Mouse (Mus musculus): ENCODE measurements at regions not wholly inside any gene's neighbourhood (a gene's known extent, or its start where the extent isn't known, plus 50 kb on each side); places are given as distances from the start of the nearest gene placed in this dataset.
A peak's percentile ranks its signal among the peaks of the same experiment; 100 is the strongest.
"Not testable (repeated sequence)": the region's sequence is repeated elsewhere in the genome, so short reads cannot be mapped to it uniquely, and the experiment has no call there.

DNA sequence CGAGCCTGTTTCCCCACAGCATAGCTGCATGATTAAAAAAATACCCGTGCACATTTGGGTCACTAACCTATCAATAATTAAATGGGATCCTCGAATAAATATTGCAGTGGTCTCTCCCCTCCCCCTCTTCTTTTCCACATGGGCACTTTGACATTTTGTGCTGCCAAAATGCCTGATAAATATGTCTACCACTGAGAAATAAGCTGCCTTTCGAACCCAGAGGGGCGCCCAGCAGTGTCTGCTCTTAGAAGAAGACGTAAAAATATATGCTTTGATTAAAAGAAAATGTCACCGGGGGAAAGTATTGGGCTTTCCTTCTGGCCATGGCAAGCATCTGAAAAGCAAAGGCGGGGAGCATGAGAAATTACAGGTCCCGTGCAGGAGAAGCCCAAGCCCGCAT lies 152.6 kb upstream of the Frmd4a start:
- no peak for DNase-seq

DNA sequence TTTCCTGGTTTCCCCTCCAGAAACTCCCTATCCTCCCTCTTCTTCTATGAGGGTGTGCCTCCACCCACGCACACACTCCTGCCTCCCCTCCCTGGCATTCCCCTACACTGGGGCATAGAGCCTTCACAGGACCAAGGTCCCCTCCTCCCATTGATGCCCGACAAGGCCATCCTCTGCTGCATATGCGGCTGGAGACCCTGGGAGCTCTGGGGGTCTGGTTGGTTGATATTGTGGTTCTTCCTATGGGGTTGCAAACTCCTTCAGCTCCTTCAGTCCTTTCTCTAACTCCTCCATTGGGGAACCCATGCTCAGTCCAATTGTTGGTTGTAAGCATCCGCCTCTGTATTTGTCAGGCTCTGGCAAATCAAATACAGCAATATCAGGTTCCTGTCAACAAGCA lies 150.8 kb upstream of the Frmd4a start:
- not testable (repeated sequence) for DNase-seq

DNA sequence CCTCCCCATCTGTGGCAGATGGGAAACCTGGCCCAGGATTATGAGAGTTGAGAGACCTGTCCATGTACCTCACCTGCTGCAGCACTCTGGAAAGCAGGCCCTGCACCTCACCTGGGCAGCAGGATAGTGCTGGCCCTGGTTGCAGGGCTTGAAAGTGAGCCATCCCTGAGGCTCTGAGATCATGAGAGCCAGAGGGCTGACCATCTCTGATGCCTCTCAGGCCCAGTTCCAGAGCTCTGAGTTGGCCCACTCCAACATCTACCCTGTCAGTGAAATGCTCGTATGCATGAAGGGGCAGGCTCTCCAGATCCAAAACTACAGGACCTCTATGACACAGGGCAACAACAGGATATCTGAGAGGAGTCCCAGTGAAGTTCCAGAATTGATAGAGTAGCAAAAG lies 147.8 kb upstream of the Frmd4a start:
- DNase-seq = no peak

DNA sequence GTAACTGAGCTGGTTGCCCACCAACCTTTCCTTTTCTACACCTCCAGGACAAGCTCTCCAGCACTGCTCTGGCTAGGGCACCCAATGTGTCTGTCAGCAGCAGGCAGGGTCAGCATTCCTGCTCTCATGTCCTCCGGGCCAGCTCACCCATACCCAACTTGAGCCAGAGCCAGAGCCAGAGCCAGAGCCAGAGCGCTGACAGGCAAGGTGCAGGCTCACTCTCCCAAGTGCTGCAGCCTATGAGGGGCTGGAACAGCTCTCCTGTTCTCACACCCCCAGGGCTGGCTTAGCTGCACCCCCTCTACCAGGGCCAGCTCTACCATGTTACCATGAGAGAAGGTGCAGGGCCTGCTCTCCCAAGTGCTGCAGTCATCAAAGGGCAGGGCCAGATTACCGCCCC lies 145.8 kb upstream of the Frmd4a start:
- DNase-seq = no peak

- DNase-seq = no peak
These were observed 130.5 kb upstream of the Frmd4a start for GRCm38 (mm10) chr2:3887000-3887399.

DNA sequence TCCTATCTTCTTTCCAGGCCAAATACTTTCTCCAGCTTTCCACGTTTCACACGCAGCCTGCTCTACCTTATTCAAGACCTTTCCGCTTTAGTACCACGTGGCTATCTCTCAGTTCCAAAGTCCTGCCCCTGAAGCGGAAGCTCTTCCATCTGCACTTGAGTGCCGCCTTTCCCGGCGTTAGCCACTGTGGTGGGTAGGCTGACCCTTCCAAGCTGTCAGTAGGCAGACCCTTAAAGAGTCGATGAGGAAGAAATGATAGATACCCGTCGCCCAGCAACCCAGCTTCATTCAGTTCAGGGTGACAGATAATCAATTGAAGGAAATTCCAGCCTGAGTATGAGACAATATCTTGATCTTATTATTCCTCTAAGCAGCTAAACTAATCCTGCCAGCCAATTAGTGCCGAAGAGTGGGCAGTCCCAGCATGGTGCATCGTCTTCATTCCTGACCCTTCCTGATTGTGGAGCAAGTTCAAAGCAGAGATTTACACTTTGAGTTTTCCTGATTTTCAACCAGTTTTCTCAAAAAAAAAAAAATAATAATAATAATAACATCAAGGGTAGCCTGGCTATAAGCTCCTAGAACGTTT lies 129.6 kb upstream of the Frmd4a start:
- DNase-seq = peak; percentile 41

GRCm38 (mm10) chr2:3889381-3889780 lies 128.1 kb upstream of the Frmd4a start:
- no peak for DNase-seq

GRCm38 (mm10) chr2:3890462-3890861 lies 127.1 kb upstream of the Frmd4a start:
- no peak for DNase-seq

GRCm38 (mm10) chr2:3907026-3907425 lies 110.5 kb upstream of the Frmd4a start:
- DNase-seq = no peak

GRCm38 (mm10) chr2:3908192-3908591 lies 109.3 kb upstream of the Frmd4a start:
- DNase-seq = no peak

DNA sequence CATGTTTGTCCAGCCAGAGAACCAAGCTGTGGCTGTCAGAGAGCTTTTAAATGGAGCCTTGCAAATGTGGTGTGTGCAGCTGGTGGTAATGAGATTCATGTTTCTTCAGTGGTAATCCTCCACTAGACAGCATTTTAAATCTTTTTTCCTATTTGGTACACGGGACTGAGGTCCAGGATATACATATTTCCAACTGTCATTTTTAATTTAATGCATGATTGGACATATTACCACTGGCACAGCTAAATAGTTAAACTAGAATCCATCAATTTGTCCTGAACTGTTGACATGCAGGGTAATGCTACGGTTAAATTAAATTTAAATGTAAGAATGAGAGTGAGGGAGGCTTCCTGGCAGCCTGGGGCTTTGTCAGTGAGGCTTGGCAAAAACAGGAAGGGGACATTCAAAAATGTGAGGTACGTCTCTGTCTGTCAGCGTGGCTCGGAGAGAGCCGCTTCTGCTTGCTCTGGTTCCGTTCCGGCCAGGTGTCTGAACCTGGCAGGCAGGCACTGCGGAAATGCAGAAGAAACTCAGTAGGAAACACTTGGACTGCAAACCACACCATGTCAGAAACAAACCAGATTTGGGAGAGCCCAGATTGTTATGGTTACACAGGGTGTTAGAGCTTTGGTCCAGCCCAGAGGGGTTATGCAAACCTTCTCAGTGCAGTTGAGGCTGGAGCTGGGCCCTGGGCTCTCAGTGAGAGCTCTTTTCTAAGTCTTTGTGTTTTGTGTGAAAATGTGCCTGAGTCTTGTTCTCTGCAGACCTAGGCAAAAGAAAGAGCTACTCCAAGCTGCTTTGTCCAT lies 107.2 kb upstream of the Frmd4a start:
- DNase-seq = no peak

GRCm38 (mm10) chr2:3915141-3915540 lies 102.4 kb upstream of the Frmd4a start:
- no peak for DNase-seq

DNA sequence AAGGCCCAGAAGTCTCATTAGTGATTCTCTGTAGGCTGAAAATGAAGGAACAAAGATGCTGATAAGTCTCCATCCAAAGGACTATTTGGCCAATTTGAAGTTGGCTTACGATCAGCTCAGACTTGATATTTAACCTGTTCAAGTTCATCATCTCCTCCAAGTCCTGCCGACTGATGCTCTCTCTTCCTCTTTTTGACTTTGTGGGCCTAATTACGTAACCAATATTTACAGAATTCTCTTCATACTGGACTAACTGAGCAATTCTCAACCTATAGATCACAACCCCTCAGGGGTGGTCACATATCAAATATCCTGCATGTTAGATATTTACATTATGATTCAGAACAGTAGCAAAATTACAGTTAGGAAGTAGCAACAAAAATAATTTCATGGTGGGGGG lies 101.2 kb upstream of the Frmd4a start:
- no peak for DNase-seq

DNA sequence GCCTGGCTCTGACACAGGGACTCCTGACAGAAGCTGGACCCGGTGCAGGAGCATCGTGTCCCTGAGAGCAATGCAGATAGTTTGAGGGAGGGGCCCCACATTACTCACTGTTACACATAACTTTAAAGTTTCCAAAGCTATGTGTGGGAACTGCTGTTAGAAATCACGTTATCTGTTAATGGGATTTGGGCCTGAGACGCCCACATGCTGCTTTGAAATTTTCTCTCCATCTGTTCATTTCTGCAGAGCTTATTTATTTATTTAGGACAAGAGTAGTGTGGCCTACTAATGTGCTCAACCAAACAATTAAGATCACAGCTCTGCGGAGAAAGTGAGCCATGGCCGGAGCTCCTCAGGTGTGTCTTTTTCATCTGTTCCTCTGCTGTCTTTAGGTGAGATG lies 99.4 kb upstream of the Frmd4a start:
- DNase-seq = no peak

DNA sequence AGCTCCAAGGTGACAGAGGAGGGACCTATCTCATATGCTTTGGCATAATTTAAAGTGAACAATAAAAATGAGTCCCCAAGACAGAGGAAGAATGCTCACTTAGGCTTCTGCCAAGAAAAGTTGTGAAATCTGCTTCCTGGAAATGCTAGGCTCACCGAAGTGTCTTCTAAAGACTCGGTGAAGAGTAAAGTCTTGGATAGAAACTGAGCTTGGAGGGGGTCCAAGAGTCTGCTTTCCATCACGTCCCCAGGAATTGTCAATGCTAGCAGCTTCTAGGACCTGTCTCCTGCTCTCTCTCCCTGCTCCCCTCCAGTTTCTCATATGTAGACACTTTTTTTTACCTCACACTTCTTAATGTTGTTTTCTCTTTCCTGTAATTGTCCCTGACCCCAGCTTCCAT lies 97.6 kb upstream of the Frmd4a start:
- DNase-seq = no peak

- not testable (repeated sequence) for DNase-seq
These were observed 96.4 kb upstream of the Frmd4a start for GRCm38 (mm10) chr2:3921084-3921483.

DNA sequence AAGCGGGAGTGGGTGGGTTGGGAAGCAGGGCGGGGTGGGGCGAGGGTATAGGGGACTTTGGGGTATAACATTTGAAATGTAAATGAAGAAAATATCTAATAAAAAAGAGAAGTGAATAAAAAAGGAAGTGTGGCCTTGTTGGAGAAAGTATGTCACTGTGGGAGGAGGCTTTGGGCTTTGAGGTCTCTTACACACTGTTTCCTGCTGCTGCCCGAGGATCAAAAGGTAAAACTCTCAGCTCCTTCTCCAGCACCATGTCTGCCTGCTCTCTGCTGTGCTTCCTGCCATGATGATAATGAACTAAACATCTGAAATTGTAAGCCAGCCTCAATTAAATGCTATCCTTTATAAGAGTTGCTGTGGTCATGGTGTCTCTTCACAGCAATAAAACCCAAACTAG lies 94.8 kb upstream of the Frmd4a start:
- no peak for DNase-seq

DNA sequence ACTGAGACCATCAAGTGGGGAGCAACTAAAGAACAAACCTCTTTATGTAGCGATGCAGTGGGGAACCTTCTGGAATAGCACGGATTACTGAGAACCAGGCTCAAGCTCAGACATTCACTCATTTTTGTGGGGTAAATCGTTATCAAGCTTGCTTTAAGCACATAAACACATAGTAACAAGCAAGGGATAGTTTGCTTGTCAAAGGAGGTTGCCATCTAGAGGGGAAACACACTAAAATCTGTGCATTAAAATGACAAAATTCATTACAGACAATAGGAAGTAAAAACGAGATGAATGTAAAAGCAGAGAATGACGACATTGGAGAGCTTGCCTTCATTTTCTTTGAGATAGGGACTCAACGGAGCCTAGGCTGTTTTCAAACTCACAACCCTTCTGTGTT lies 92.8 kb upstream of the Frmd4a start:
- no peak for DNase-seq

- DNase-seq = no peak
These were observed 92.3 kb upstream of the Frmd4a start for GRCm38 (mm10) chr2:3925199-3925598.

- no peak for DNase-seq
These were observed 91.4 kb upstream of the Frmd4a start for GRCm38 (mm10) chr2:3926129-3926528.

DNA sequence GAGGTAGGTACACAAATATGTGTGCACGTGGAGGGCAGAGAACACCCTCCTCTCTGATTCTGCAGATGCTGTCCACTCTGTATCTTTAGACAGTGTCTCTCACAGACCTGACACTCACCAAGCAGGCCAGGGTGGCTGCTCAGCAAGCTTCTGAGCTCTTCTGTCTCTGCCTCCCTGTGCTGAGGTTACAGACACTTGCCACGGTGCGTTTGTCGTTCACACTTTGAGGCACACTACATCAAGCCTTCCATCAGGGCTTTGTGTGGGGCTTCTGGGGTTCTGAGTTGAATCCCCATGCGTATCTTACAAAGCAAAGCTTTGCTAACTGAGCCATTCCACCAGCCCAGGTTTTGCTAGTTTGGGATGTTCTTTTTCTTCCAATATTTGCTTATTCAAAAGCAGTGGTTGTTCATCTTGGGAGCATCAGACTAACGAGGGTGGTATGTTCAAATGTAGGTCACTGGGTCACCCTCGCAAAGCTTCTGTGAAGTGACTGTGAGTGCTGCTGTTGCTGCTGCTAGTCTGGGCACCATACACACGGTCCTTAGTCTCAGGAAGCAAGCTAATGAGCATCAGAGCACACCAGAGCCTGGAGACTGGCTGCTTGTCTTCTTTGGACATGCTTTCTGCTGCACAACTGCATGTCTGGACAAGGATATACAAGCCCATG lies 90.2 kb upstream of the Frmd4a start:
- DNase-seq = no peak

DNA sequence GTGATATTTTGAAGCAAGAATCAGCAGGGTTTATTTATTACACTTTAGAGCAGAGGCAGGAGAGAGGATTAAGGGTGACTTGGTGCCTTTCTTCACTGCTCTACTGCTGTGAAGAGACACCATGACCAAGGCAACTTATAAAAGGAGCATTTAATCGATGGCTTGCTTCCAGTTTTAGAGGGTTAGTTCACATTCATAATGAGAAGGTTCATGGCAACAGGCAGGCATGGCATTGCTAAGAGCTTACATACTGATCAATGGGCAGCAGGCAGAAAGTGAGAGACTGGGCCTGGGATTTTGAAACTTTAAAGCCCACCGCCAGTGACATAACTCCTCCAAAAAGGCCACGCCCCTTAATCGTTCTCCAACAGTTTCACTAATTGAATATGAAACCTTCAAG lies 89.7 kb upstream of the Frmd4a start:
- no peak for DNase-seq

- DNase-seq = no peak
These were observed 86.9 kb upstream of the Frmd4a start for GRCm38 (mm10) chr2:3930650-3931049.

- DNase-seq = no peak
These were observed 76.7 kb upstream of the Frmd4a start for GRCm38 (mm10) chr2:3940786-3941185.

All from embryo, embryonic 11 days (tissue).